Mouse (Mus musculus) megakaryocyte, embryonic 14.5 days (primary cell): ENCODE results near the gene Slc5a1. TPM values are rescaled to one million over a fixed set of nuclear protein-coding genes. Genes with fewer than 3 reads are reported as not detected.

Experiments
- H3K27me3 ChIP-seq: replicated peaks from 2 replicates; pipeline ENCODE3; 2012; ENCODE audit warnings: inconsistent platforms
- H3K36me3 ChIP-seq: replicated peaks from 2 replicates; pipeline ENCODE3; 2012; ENCODE audit warnings: low read length, inconsistent platforms, mixed read lengths
- H3K4me1 ChIP-seq: 2 replicates; pipeline ENCODE4 v1.6.1; 2012; ENCODE audit warnings: inconsistent platforms
- H3K4me3 ChIP-seq: replicated peaks from 2 replicates; pipeline ENCODE3; 2012; ENCODE audit warnings: moderate library complexity, mild to moderate bottlenecking, inconsistent platforms
- H3K9me3 ChIP-seq: 2 replicates; pipeline ENCODE4 v1.6.1; 2012; ENCODE audit warnings: inconsistent platforms
- FLI1 ChIP-seq: IDR thresholded peaks from 2 replicates; pipeline ENCODE4 v1.6.1; 2012; ENCODE audit warnings: low read length, inconsistent platforms, mixed read lengths
- GATA1 ChIP-seq: IDR thresholded peaks from 3 replicates; pipeline ENCODE4 v1.6.1; 2012; ENCODE audit warnings: mixed read lengths, low read length, inconsistent platforms, borderline replicate concordance
- polyA plus RNA-seq: library from polyadenylated mRNA; stranded (reverse); fragments of >175 nt; gene quantifications from 2 replicates; pipeline ENCODE4 v1.2.3, GENCODE M21; 2012; ENCODE audit warnings: low replicate concordance; ENCODE audit not compliant: insufficient read depth

Gene Slc5a1
- polyA plus RNA-seq, result not detected in 2 replicates

GRCm38 (mm10) chr5:33104025-33104481, at the start of gene Slc5a1:
TSS of gene Slc5a1 (plus strand) at chr5:33104219.
- H3K4me3 ChIP-seq, result peak within 1 kb of the TSS; percentile 44
- H3K4me1 ChIP-seq, result no peaks in the 10 kb centered on the region
- no peaks in the 10 kb centered on the region for H3K9me3 ChIP-seq
- TF ChIP-seq FLI1 (no peak), GATA1 (no peak)
- peaks cover 55% of the 10 kb centered on the region for H3K27me3 ChIP-seq
- H3K36me3 ChIP-seq, result no peaks in the 10 kb centered on the region

GRCm38 (mm10) chr5:33056126-33056765, 47.8 kb upstream of the Slc5a1 start:
- no peak for TF ChIP-seq FLI1
- TF ChIP-seq GATA1, result no peak

GRCm38 (mm10) chr5:33070071-33070470, 33.9 kb upstream of the Slc5a1 start:
- no peaks in the 10 kb centered on the region for H3K4me1 ChIP-seq
- H3K27me3 ChIP-seq, result peaks cover 15% of the 10 kb centered on the region
- TF ChIP-seq GATA1, result no peak
- TF ChIP-seq FLI1, result no peak
- H3K9me3 ChIP-seq, result peaks cover 8% of the 10 kb centered on the region
- no peak overlapping the region for H3K4me3 ChIP-seq
- H3K36me3 ChIP-seq, result no peaks in the 10 kb centered on the region

More at GRCm38 (mm10) chr5:33056126-33056765, 47.8 kb upstream of the Slc5a1 start:
- H3K4me1 ChIP-seq, result peaks cover 7% of the 10 kb centered on the region
- peaks cover 41% of the 10 kb centered on the region for H3K27me3 ChIP-seq
- H3K36me3 ChIP-seq, result no peaks in the 10 kb centered on the region
- no peak overlapping the region for H3K4me3 ChIP-seq
- H3K9me3 ChIP-seq, result peaks cover 8% of the 10 kb centered on the region

- no peaks in the 10 kb centered on the region for H3K4me1 ChIP-seq
- H3K36me3 ChIP-seq, result no peaks in the 10 kb centered on the region
- no peak for TF ChIP-seq GATA1
- TF ChIP-seq FLI1, result no peak
- H3K9me3 ChIP-seq, result no peaks in the 10 kb centered on the region
- no peak overlapping the region for H3K4me3 ChIP-seq
- peaks cover 22% of the 10 kb centered on the region for H3K27me3 ChIP-seq
These were observed 27.4 kb upstream of the Slc5a1 start for GRCm38 (mm10) chr5:33076490-33077191.

- H3K27me3 ChIP-seq, result peaks cover 44% of the 10 kb centered on the region
- H3K4me1 ChIP-seq, result no peaks in the 10 kb centered on the region
- H3K9me3 ChIP-seq, result no peaks in the 10 kb centered on the region
- H3K4me3 ChIP-seq, result no peak overlapping the region
- H3K36me3 ChIP-seq, result no peaks in the 10 kb centered on the region
- no peak for TF ChIP-seq FLI1
- TF ChIP-seq GATA1, result no peak
These were observed 21.1 kb upstream of the Slc5a1 start for GRCm38 (mm10) chr5:33082896-33083295.

- Histone ChIP-seq H3K4me3 (no peak overlapping the region), H3K27me3 (peaks cover 44% of the 10 kb centered on the region), H3K4me1 (no peaks in the 10 kb centered on the region), H3K9me3 (no peaks in the 10 kb centered on the region), H3K36me3 (no peaks in the 10 kb centered on the region)
- TF ChIP-seq FLI1 (no peak), GATA1 (no peak)
These were observed 19.4 kb upstream of the Slc5a1 start for GRCm38 (mm10) chr5:33084599-33084998.

GRCm38 (mm10) chr5:33091342-33091741, 12.7 kb upstream of the Slc5a1 start:
- Histone ChIP-seq H3K9me3 (no peaks in the 10 kb centered on the region), H3K27me3 (peaks cover 30% of the 10 kb centered on the region), H3K4me3 (no peak overlapping the region), H3K4me1 (no peaks in the 10 kb centered on the region), H3K36me3 (no peaks in the 10 kb centered on the region)
- TF ChIP-seq FLI1 (no peak), GATA1 (no peak)

GRCm38 (mm10) chr5:33095315-33095714, 8.7 kb upstream of the Slc5a1 start:
- Histone ChIP-seq H3K36me3 (no peaks in the 10 kb centered on the region), H3K27me3 (peaks cover 38% of the 10 kb centered on the region), H3K4me1 (no peaks in the 10 kb centered on the region), H3K4me3 (no peak overlapping the region), H3K9me3 (no peaks in the 10 kb centered on the region)
- TF ChIP-seq FLI1 (no peak), GATA1 (no peak)

- no peak overlapping the region for H3K4me3 ChIP-seq
- TF ChIP-seq FLI1 (no peak), GATA1 (no peak)
- no peaks in the 10 kb centered on the region for H3K4me1 ChIP-seq
- peaks cover 59% of the 10 kb centered on the region for H3K27me3 ChIP-seq
- H3K9me3 ChIP-seq, result no peaks in the 10 kb centered on the region
- H3K36me3 ChIP-seq, result no peaks in the 10 kb centered on the region
These were observed 1.5 kb upstream of the Slc5a1 start for GRCm38 (mm10) chr5:33102369-33103055.

- Histone ChIP-seq H3K36me3 (no peaks in the 10 kb centered on the region), H3K9me3 (no peaks in the 10 kb centered on the region), H3K4me1 (no peaks in the 10 kb centered on the region), H3K4me3 (no peak overlapping the region), H3K27me3 (peaks cover 54% of the 10 kb centered on the region)
- TF ChIP-seq FLI1 (no peak), GATA1 (no peak)
These were observed 857 bp downstream of the Slc5a1 start for GRCm38 (mm10) chr5:33104876-33105275.
